Mouse (Mus musculus): ENCODE results near the gene Eif4e.
"Not testable (repeated sequence)": the region's sequence is repeated elsewhere in the genome, so short reads cannot be mapped to it uniquely, and the experiment has no call there.

Gene Eif4e

GRCm38 (mm10) chr3:138515656-138516370 is 10.2 kb upstream of the Eif4e start:
- DNase-seq (ENCODE audit: inconsistent age in 2 of 2, low spot score in 1 of 2): peak; percentile 84 to 91

GRCm38 (mm10) chr3:138517881-138518280 is 8.1 kb upstream of the Eif4e start:
- DNase-seq (ENCODE audit: inconsistent age in 2 of 2, low spot score in 1 of 2): no peak

GRCm38 (mm10) chr3:138519218-138519617 is 6.8 kb upstream of the Eif4e start:
- no peak for DNase-seq (ENCODE audit: inconsistent age in 2 of 2, low spot score in 1 of 2)

- no peak for DNase-seq (ENCODE audit: inconsistent age in 2 of 2, low spot score in 1 of 2)
These were observed 2.0 kb upstream of the Eif4e start for GRCm38 (mm10) chr3:138523956-138524355.

- DNase-seq (ENCODE audit: inconsistent age in 2 of 2, low spot score in 1 of 2): peak in 1 of 2 experiments; percentile 66
These were observed 485 bp upstream of the Eif4e start for GRCm38 (mm10) chr3:138525494-138525893.

GRCm38 (mm10) chr3:138526916-138527666 is 1.1 kb downstream of the Eif4e start:
- DNase-seq (ENCODE audit: inconsistent age in 2 of 2, low spot score in 1 of 2): peak; percentile 98 to 99

- DNase-seq (ENCODE audit: inconsistent age in 2 of 2, low spot score in 1 of 2): peak; percentile 81 to 90
These were observed 1.8 kb downstream of the Eif4e start for GRCm38 (mm10) chr3:138527667-138528231.

- DNase-seq (ENCODE audit: inconsistent age in 2 of 2, low spot score in 1 of 2): no peak
These were observed 2.3 kb downstream of the Eif4e start for GRCm38 (mm10) chr3:138528265-138528664.

- DNase-seq (ENCODE audit: inconsistent age in 2 of 2, low spot score in 1 of 2): peak in 1 of 2 experiments; percentile 52
These were observed 4.8 kb downstream of the Eif4e start for GRCm38 (mm10) chr3:138530578-138531478.

GRCm38 (mm10) chr3:138531479-138532181 is 5.7 kb downstream of the Eif4e start:
- DNase-seq (ENCODE audit: inconsistent age in 2 of 2, low spot score in 1 of 2): no peak

- DNase-seq (ENCODE audit: inconsistent age in 2 of 2, low spot score in 1 of 2): no peak
These were observed 6.8 kb downstream of the Eif4e start for GRCm38 (mm10) chr3:138532764-138533163.

- no peak for DNase-seq (ENCODE audit: inconsistent age in 2 of 2, low spot score in 1 of 2)
These were observed 10.1 kb downstream of the Eif4e start for GRCm38 (mm10) chr3:138536031-138536430.

- DNase-seq (ENCODE audit: inconsistent age in 2 of 2, low spot score in 1 of 2): no peak
These were observed 16.6 kb downstream of the Eif4e start for GRCm38 (mm10) chr3:138542621-138543020.

GRCm38 (mm10) chr3:138544117-138544516 is 18.1 kb downstream of the Eif4e start:
- no peak for DNase-seq (ENCODE audit: inconsistent age in 2 of 2, low spot score in 1 of 2)

GRCm38 (mm10) chr3:138546678-138547077 is 20.7 kb downstream of the Eif4e start:
- no peak for DNase-seq (ENCODE audit: inconsistent age in 2 of 2, low spot score in 1 of 2)

GRCm38 (mm10) chr3:138549045-138549444 is 23.1 kb downstream of the Eif4e start:
- DNase-seq (ENCODE audit: inconsistent age in 2 of 2, low spot score in 1 of 2): no peak

GRCm38 (mm10) chr3:138550336-138551123 is 24.6 kb downstream of the Eif4e start:
- no peak for DNase-seq (ENCODE audit: inconsistent age in 2 of 2, low spot score in 1 of 2)

- not testable (repeated sequence) for DNase-seq (ENCODE audit: inconsistent age in 2 of 2, low spot score in 1 of 2)
These were observed 29.3 kb downstream of the Eif4e start for GRCm38 (mm10) chr3:138555279-138555678.

- DNase-seq (ENCODE audit: inconsistent age in 2 of 2, low spot score in 1 of 2): no peak
These were observed 32.5 kb downstream of the Eif4e start for GRCm38 (mm10) chr3:138558529-138558928.

GRCm38 (mm10) chr3:138560242-138560641 is 34.3 kb downstream of the Eif4e start:
- no peak for DNase-seq (ENCODE audit: inconsistent age in 2 of 2, low spot score in 1 of 2)
